Mouse (Mus musculus): ENCODE results near the gene Nipsnap1. TPM values are rescaled to one million over a fixed set of nuclear protein-coding genes. Genes with fewer than 3 reads are reported as not detected.

Nipsnap1 gene
- total RNA-seq (2023), result 10 to 100 TPM; 19.4 to 23.3 TPM

DNA sequence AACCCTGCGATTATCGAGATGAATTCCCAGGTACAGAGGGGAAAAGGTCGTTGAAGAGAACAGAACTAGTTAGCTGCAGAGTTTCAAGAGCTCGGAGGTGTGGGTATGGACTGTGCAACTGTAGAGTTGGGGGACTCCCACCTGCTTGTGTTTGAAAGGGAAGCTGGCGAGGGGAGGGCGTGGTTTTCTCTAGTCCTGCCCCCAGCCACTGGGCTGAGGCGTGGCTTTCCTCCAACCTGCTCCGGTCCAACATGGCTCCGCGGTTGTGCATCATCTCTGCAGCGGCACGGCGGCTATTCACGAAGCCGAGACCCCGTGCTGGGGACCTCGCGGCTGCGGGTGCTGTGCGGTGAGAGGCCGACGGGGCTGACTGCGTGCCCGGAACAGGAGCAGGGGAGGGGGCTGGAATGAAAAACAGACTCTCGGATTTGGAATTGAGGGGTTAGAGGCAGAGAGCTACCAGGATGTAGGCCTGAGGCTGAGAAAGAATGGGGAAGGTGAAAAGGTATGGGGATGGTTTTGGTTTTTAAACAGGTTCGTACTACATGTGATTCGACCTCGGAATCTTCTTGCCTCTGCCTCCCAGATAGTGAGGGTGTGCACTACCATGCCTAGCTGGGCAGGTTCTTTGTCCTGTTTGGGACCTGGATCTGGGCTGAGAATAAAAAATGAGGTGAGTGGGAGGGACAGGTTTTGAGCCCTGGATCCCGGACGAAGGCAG, at the start of gene Nipsnap1:
TSS of gene Nipsnap1 (plus strand) at position 197 of the 721 bp plus-strand sequence.

DNA sequence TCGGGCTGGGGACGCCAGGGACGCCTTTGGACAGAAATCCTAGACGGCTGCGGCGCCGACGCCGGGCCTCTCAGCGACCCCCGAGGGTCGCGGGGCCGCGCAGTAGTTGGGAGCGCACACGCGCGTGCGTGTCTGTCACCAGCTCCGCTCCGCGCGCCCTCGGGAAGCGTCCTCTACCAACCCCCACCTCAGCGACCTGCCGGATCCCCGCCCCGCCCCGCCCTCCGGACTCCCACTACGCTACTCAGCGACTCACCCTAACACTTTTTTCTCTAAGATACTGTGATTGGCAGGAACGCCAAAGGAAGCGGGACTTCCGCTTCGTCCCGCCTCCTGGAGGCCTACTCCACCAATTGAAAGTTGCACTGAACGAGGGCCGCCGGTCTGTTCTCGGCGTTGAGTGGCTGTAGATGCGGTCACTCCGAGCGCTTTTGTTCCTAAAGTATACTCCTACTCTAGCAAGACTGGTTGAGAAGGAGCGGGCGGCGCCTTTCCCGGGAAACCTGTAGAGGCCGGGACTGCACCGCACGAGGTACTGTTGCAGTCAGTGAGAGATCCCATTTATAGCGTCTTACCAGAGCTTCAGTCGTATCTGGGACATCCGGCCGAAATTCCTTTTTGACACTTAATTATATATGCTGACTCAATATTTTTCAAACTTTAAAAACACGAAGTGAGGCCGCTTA, 24.4 kb upstream of the Nipsnap1 start, which contains the start of gene Nf2:
TSS of gene Nf2 (minus strand) at position 279 of the 686 bp plus-strand sequence.

DNA sequence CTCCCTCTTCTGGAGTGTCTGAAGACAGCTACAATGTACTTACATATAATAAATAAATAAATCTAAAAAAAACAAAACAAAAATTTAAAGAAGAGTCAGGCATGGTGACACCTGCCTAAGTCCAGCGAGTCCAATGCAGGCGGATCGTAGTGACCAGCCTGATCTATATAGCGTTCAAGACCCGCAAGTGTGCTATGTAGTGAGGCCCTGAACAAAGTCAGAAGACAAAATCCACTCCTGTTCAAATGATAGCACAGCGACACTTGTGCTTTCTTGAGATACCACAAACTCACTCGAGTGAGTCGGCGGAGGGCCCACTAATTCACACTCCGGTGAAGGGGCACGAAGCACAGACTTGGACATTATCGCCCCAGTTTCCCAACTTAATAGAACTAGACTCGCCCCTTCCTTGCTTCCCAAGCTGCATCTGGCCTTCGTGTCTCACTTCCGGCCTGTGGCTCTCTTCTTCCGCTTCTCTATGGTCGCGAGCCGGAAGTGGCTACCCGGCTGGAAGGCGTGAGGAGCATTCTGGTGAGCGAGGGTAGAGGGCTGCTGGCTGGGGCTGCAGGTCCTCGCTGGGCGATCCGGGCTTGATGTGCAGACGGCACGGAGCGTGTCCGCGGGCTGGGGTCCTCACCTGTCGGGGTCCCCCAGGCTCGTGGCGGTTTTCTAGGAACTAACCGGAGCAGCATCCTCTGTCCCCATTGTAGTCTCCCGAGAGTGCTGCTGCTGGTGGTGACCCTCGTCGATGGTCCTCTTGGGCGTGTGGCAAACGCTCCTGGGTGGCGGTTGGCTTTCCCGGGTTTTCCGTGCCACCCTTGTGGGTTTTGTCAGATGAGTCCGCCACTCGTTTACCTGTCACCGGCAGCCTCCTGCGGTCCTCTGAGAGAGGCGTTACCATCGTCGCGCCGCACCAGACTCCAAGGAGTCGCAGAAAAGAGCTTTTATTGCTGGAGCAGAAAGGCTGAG, 21.4 kb downstream of the Nipsnap1 start, which contains the start of gene Thoc5:
TSS of gene Thoc5 (plus strand) at position 473 of the 969 bp plus-strand sequence.

Other genes starting within 250 kb of the Nipsnap1 start
- gene Ascc2, start 236.2 kb upstream of the Nipsnap1 start, total RNA-seq (2023), result 10 to 100 TPM; 20.7 to 22.8 TPM
- 100 to 1,000 TPM in 1 of 2 experiments, 10 to 100 TPM in 1; 91.6 to 112 TPM for gene Uqcr10, start 169.6 kb upstream of the Nipsnap1 start, total RNA-seq (2023)
- gene Zmat5, start 169.3 kb upstream of the Nipsnap1 start, total RNA-seq (2023), result 10 to 100 TPM; 28.9 to 31.0 TPM
- gene Cabp7, start 127.2 kb upstream of the Nipsnap1 start, total RNA-seq (2023), result not detected
- 10 to 100 TPM; 48.8 to 48.9 TPM for gene Nf2, start 24.4 kb upstream of the Nipsnap1 start, total RNA-seq (2023)
- gene Thoc5, start 21.4 kb downstream of the Nipsnap1 start, total RNA-seq (2023), result 10 to 100 TPM; 45.5 to 47.2 TPM
- under 1 TPM; 0.18 to 0.26 TPM for gene Nefh, start 74.1 kb downstream of the Nipsnap1 start, total RNA-seq (2023)
- gene Ap1b1, start 112.9 kb downstream of the Nipsnap1 start, total RNA-seq (2023), result 100 to 1,000 TPM; 114 to 126 TPM
- gene Rasl10a, start 184.2 kb downstream of the Nipsnap1 start, total RNA-seq (2023), result 1 to 10 TPM; 4.9 to 6.2 TPM
- gene Gas2l1, start 191.4 kb downstream of the Nipsnap1 start, total RNA-seq (2023), result 1 to 10 TPM in 1 of 2 experiments, under 1 TPM in 1; 0.75 to 1.0 TPM
- 1 to 10 TPM; 7.2 to 8.8 TPM for gene Rhbdd3, start 225.0 kb downstream of the Nipsnap1 start, total RNA-seq (2023)
- gene Ewsr1, start 225.3 kb downstream of the Nipsnap1 start, total RNA-seq (2023), result 100 to 1,000 TPM; 589 to 660 TPM

Data from B cell, adult 67 days (primary cell).